Mouse (Mus musculus): ENCODE measurements around the gene Rbm46.
A peak's percentile ranks its signal among the peaks of the same experiment; 100 is the strongest.

Rbm46 gene

GRCm38 (mm10) chr3:82876372-82876739 lies at the start of gene Rbm46:
TSS of gene Rbm46 (minus strand) at chr3:82876483.
- peak; percentile 57 to 67 for DNase-seq (ENCODE audit: low spot score in 2 of 2)

GRCm38 (mm10) chr3:82915632-82916031 lies 39.3 kb upstream of the Rbm46 start:
- DNase-seq (ENCODE audit: low spot score in 2 of 2) = no peak

GRCm38 (mm10) chr3:82908671-82909070 lies 32.4 kb upstream of the Rbm46 start:
- no peak for DNase-seq (ENCODE audit: low spot score in 2 of 2)

- no peak for DNase-seq (ENCODE audit: low spot score in 2 of 2)
Measured at GRCm38 (mm10) chr3:82904211-82904908, 28.1 kb upstream of the Rbm46 start.

- peak in 1 of 2 experiments; percentile 4 for DNase-seq (ENCODE audit: low spot score in 2 of 2)
Measured at GRCm38 (mm10) chr3:82903613-82904205, 27.4 kb upstream of the Rbm46 start, which contains the start of gene Lrat. TSS of gene Lrat (minus strand) at chr3:82903973.

- DNase-seq (ENCODE audit: low spot score in 2 of 2) = no peak
Measured at GRCm38 (mm10) chr3:82902757-82903612, 26.7 kb upstream of the Rbm46 start.

- DNase-seq (ENCODE audit: low spot score in 2 of 2) = no peak
Measured at GRCm38 (mm10) chr3:82888842-82889241, 12.6 kb upstream of the Rbm46 start.

GRCm38 (mm10) chr3:82877258-82877657 lies 975 bp upstream of the Rbm46 start:
- peak in 1 of 2 experiments; percentile 29 for DNase-seq (ENCODE audit: low spot score in 2 of 2)

GRCm38 (mm10) chr3:82875671-82876371 lies 462 bp downstream of the Rbm46 start:
- DNase-seq (ENCODE audit: low spot score in 2 of 2) = no peak

- peak in 1 of 2 experiments; percentile 13 for DNase-seq (ENCODE audit: low spot score in 2 of 2)
Measured at GRCm38 (mm10) chr3:82857414-82858077, 18.7 kb downstream of the Rbm46 start.

- DNase-seq (ENCODE audit: low spot score in 2 of 2) = no peak
Measured at GRCm38 (mm10) chr3:82825165-82825564, 51.1 kb downstream of the Rbm46 start.

GRCm38 (mm10) chr3:82811851-82812250 lies 64.4 kb downstream of the Rbm46 start:
- no peak for DNase-seq (ENCODE audit: low spot score in 2 of 2)

- DNase-seq (ENCODE audit: low spot score in 2 of 2) = no peak
Measured at GRCm38 (mm10) chr3:82810334-82811120, 65.8 kb downstream of the Rbm46 start.

GRCm38 (mm10) chr3:82809769-82810168 lies 66.5 kb downstream of the Rbm46 start:
- DNase-seq (ENCODE audit: low spot score in 2 of 2) = no peak

- no peak for DNase-seq (ENCODE audit: low spot score in 2 of 2)
Measured at GRCm38 (mm10) chr3:82808323-82808911, 67.9 kb downstream of the Rbm46 start.

- no peak for DNase-seq (ENCODE audit: low spot score in 2 of 2)
Measured at GRCm38 (mm10) chr3:82805291-82805690, 71.0 kb downstream of the Rbm46 start.

GRCm38 (mm10) chr3:82800470-82800843 lies 75.8 kb downstream of the Rbm46 start:
- DNase-seq (ENCODE audit: low spot score in 2 of 2) = no peak

- DNase-seq (ENCODE audit: low spot score in 2 of 2) = no peak
Measured at GRCm38 (mm10) chr3:82799735-82800469, 76.4 kb downstream of the Rbm46 start.

- no peak for DNase-seq (ENCODE audit: low spot score in 2 of 2)
Measured at GRCm38 (mm10) chr3:82793656-82794055, 82.6 kb downstream of the Rbm46 start.
